Mouse (Mus musculus) stomach, embryonic 15.5 days (tissue): Measurements from ENCODE around the gene Ank2. TPM values are rescaled to one million over a fixed set of nuclear protein-coding genes. Genes with fewer than 3 reads are reported as not detected.
"Not testable (repeated sequence)": the region's sequence is repeated elsewhere in the genome, so short reads cannot be mapped to it uniquely, and the experiment has no call there.

Experiments
- ATAC-seq: fragments of 200-750 bp; cut with Nextera tagmentation; 2 replicates; pipeline ENCODE4 v1.8.0; 2017; ENCODE audit warnings: low read depth, moderate number of reproducible peaks, moderate TSS enrichment; ENCODE audit not compliant: insufficient read depth, low FRiP score
- H3K27ac ChIP-seq: fragments of 300-500 bp; sonication (generic); 2 replicates; pipeline ENCODE4 v1.5.1; 2015; ENCODE audit warnings: mild to moderate bottlenecking, inconsistent platforms
- H3K27me3 ChIP-seq: fragments of 300-500 bp; sonication (generic); replicated peaks from 2 replicates; pipeline ENCODE4 v1.6.1; 2015; ENCODE audit warnings: inconsistent platforms
- H3K36me3 ChIP-seq: fragments of 300-500 bp; sonication (generic); 2 replicates; pipeline ENCODE4 v1.6.1; 2015; ENCODE audit warnings: inconsistent platforms
- H3K4me1 ChIP-seq: fragments of 300-500 bp; sonication (generic); 2 replicates; pipeline ENCODE4 v1.6.1; 2015; ENCODE audit warnings: inconsistent platforms
- H3K4me2 ChIP-seq: fragments of 300-500 bp; sonication (generic); 2 replicates; pipeline ENCODE4 v1.6.1; 2015; ENCODE audit warnings: mild to moderate bottlenecking, inconsistent platforms
- H3K4me3 ChIP-seq: fragments of 300-500 bp; sonication (generic); replicated peaks from 2 replicates; pipeline ENCODE4 v1.5.1; 2015; ENCODE audit warnings: inconsistent platforms
- H3K9ac ChIP-seq: fragments of 300-500 bp; sonication (generic); 2 replicates; pipeline ENCODE4 v1.6.1; 2015; ENCODE audit warnings: inconsistent platforms
- H3K9me3 ChIP-seq: fragments of 300-500 bp; sonication (generic); 2 replicates; pipeline ENCODE4 v1.6.1; 2016; ENCODE audit warnings: inconsistent platforms
- WGBS: fragments of 180-500 bp; shearing (Covaris S2); methylation state at CpG from one replicate; pipeline ENCODE4 v1.1.7; 2015; 5-methylcytosine and 5-hydroxymethylcytosine counted together
- polyA plus RNA-seq: library from polyadenylated mRNA; unstranded; fragments of >200 nt; fragmentation: Nextera tagmentation; extraction: Ambion mirVana; gene quantifications from 2 replicates; pipeline ENCODE4 v1.2.1, GENCODE M21; 2015

Gene Ank2
- polyA plus RNA-seq, 1 experiment from 2014 or later = 32.2 TPM

- H3K4me1 ChIP-seq = no peaks in the 10 kb centered on the region
- H3K27me3 ChIP-seq = no peaks in the 10 kb centered on the region
- 83% methylated on average over 1 of the region's 1 CpGs for WGBS
- no peaks in the 10 kb centered on the region for H3K9me3 ChIP-seq
- H3K9ac ChIP-seq = no peak overlapping the region
- no peaks in the 10 kb centered on the region for H3K36me3 ChIP-seq
- no peak overlapping the region for H3K4me2 ChIP-seq
- no peak overlapping the region for H3K4me3 ChIP-seq
- ATAC-seq = no peak
- no peak overlapping the region for H3K27ac ChIP-seq
Measured at GRCm38 (mm10) chr3:127515251-127515650, 16.1 kb upstream of the Ank2 start.

GRCm38 (mm10) chr3:127513699-127514098 is 14.5 kb upstream of the Ank2 start:
- Histone ChIP-seq H3K4me2 (no peak overlapping the region), H3K4me1 (no peaks in the 10 kb centered on the region), H3K9me3 (no peaks in the 10 kb centered on the region), H3K27me3 (no peaks in the 10 kb centered on the region), H3K4me3 (no peak overlapping the region), H3K36me3 (no peaks in the 10 kb centered on the region), H3K27ac (no peak overlapping the region), H3K9ac (no peak overlapping the region)
- ATAC-seq = no peak
- WGBS = 76% methylated on average over 2 of the region's 2 CpGs

GRCm38 (mm10) chr3:127512794-127513335 is 13.7 kb upstream of the Ank2 start:
- Histone ChIP-seq H3K9ac (no peak overlapping the region), H3K4me3 (no peak overlapping the region), H3K9me3 (no peaks in the 10 kb centered on the region), H3K4me2 (no peak overlapping the region), H3K27ac (no peak overlapping the region), H3K4me1 (no peaks in the 10 kb centered on the region), H3K36me3 (no peaks in the 10 kb centered on the region), H3K27me3 (no peaks in the 10 kb centered on the region)
- 76% methylated on average over 15 of the region's 15 CpGs for WGBS
- no peak for ATAC-seq

GRCm38 (mm10) chr3:127511786-127512746 is 12.9 kb upstream of the Ank2 start:
- Histone ChIP-seq H3K9ac (no peak overlapping the region), H3K9me3 (no peaks in the 10 kb centered on the region), H3K4me2 (no peak overlapping the region), H3K27ac (no peak overlapping the region), H3K36me3 (no peaks in the 10 kb centered on the region), H3K27me3 (no peaks in the 10 kb centered on the region), H3K4me3 (no peak overlapping the region), H3K4me1 (no peaks in the 10 kb centered on the region)
- 83% methylated on average over 12 of the region's 12 CpGs for WGBS
- no peak for ATAC-seq

- no peak overlapping the region for H3K4me2 ChIP-seq
- H3K27ac ChIP-seq = no peak overlapping the region
- H3K36me3 ChIP-seq = no peaks in the 10 kb centered on the region
- H3K4me1 ChIP-seq = no peaks in the 10 kb centered on the region
- no peak overlapping the region for H3K9ac ChIP-seq
- ATAC-seq = no peak
- H3K4me3 ChIP-seq = no peak overlapping the region
- no peaks in the 10 kb centered on the region for H3K27me3 ChIP-seq
- 67% methylated on average over 15 of the region's 15 CpGs for WGBS
- no peaks in the 10 kb centered on the region for H3K9me3 ChIP-seq
Measured at GRCm38 (mm10) chr3:127507878-127508783, 9.0 kb upstream of the Ank2 start.

- peaks cover 15% of the 10 kb centered on the region for H3K4me1 ChIP-seq
- H3K9me3 ChIP-seq = no peaks in the 10 kb centered on the region
- H3K4me3 ChIP-seq = peak overlapping the region; percentile 60
- peak overlapping the region; percentile 99 for H3K4me2 ChIP-seq
- ATAC-seq = peak; percentile 78; the same call in 1 of the 2 replicates
- H3K9ac ChIP-seq = peak overlapping the region; percentile 38; the same call in 1 of the 2 replicates
- under 1% methylated on average over 23 of the region's 23 CpGs for WGBS
- no peaks in the 10 kb centered on the region for H3K36me3 ChIP-seq
- peaks cover 26% of the 10 kb centered on the region for H3K27me3 ChIP-seq
- H3K27ac ChIP-seq = no peak overlapping the region
Measured at GRCm38 (mm10) chr3:127498197-127498741, 881 bp downstream of the Ank2 start.

GRCm38 (mm10) chr3:127492663-127493062 is 6.5 kb downstream of the Ank2 start:
- H3K4me2 ChIP-seq = no peak overlapping the region
- 86% methylated on average over 3 of the region's 3 CpGs for WGBS
- no peaks in the 10 kb centered on the region for H3K36me3 ChIP-seq
- no peak overlapping the region for H3K4me3 ChIP-seq
- no peaks in the 10 kb centered on the region for H3K4me1 ChIP-seq
- H3K27me3 ChIP-seq = peaks cover 3% of the 10 kb centered on the region; the same call in 1 of the 2 replicates
- no peaks in the 10 kb centered on the region for H3K9me3 ChIP-seq
- no peak overlapping the region for H3K27ac ChIP-seq
- no peak overlapping the region for H3K9ac ChIP-seq
- ATAC-seq = no peak

- Histone ChIP-seq H3K36me3 (no peaks in the 10 kb centered on the region), H3K27me3 (no peaks in the 10 kb centered on the region), H3K27ac (no peak overlapping the region), H3K4me1 (no peaks in the 10 kb centered on the region), H3K4me3 (no peak overlapping the region), H3K9ac (no peak overlapping the region), H3K4me2 (no peak overlapping the region), H3K9me3 (no peaks in the 10 kb centered on the region)
- ATAC-seq = no peak
- 73% methylated on average over 7 of the region's 7 CpGs for WGBS
Measured at GRCm38 (mm10) chr3:127487302-127487701, 11.8 kb downstream of the Ank2 start.

GRCm38 (mm10) chr3:127485174-127485573 is 14.0 kb downstream of the Ank2 start:
- Histone ChIP-seq H3K9ac (no peak overlapping the region), H3K27ac (no peak overlapping the region), H3K9me3 (no peaks in the 10 kb centered on the region), H3K4me1 (no peaks in the 10 kb centered on the region), H3K36me3 (no peaks in the 10 kb centered on the region), H3K4me2 (no peak overlapping the region), H3K27me3 (no peaks in the 10 kb centered on the region), H3K4me3 (no peak overlapping the region)
- no peak for ATAC-seq
- WGBS = 79% methylated on average over 10 of the region's 10 CpGs

GRCm38 (mm10) chr3:127481658-127482057 is 17.5 kb downstream of the Ank2 start:
- no peak for ATAC-seq
- WGBS = 55% methylated on average over 6 of the region's 6 CpGs
- Histone ChIP-seq H3K9me3 (no peaks in the 10 kb centered on the region), H3K4me1 (no peaks in the 10 kb centered on the region), H3K27ac (no peak overlapping the region), H3K27me3 (no peaks in the 10 kb centered on the region), H3K9ac (no peak overlapping the region), H3K36me3 (no peaks in the 10 kb centered on the region), H3K4me3 (no peak overlapping the region), H3K4me2 (no peak overlapping the region)

GRCm38 (mm10) chr3:127480369-127480768 is 18.8 kb downstream of the Ank2 start:
- H3K4me3 ChIP-seq, H3K27ac ChIP-seq, H3K27me3 ChIP-seq, H3K4me2 ChIP-seq, H3K9me3 ChIP-seq, ATAC-seq, H3K36me3 ChIP-seq, H3K4me1 ChIP-seq, H3K9ac ChIP-seq: not testable (repeated sequence)
- 60% methylated on average over 5 of the region's 5 CpGs for WGBS
